Mouse (Mus musculus): Measurements from ENCODE around the gene Ptgs1.
"Not testable (repeated sequence)": the region's sequence is repeated elsewhere in the genome, so short reads cannot be mapped to it uniquely, and the experiment has no call there.

The Ptgs1 gene

DNA sequence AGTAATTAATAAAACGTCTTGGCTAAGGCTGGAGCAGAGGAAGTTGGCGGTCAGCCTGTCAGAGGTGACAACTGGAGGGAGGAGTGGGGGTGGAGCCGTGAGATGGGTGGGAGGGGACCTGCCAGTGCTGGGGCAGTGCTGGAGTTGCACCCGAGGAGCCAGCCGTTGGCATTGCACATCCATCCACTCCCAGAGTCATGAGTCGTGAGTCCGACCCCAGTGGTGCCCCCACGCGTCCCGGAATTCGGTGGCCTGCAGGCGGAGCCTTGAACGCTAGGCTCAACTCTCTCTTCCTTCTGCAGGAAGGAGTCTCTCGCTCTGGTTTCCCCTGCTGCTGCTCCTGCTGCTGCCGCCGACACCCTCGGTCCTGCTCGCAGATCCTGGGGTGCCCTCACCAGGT lies at the start of gene Ptgs1:
Gene Ptgs1 (plus strand): TSS at position 61 of the 400 bp plus-strand sequence.
- DNase-seq: peak; percentile 83

DNA sequence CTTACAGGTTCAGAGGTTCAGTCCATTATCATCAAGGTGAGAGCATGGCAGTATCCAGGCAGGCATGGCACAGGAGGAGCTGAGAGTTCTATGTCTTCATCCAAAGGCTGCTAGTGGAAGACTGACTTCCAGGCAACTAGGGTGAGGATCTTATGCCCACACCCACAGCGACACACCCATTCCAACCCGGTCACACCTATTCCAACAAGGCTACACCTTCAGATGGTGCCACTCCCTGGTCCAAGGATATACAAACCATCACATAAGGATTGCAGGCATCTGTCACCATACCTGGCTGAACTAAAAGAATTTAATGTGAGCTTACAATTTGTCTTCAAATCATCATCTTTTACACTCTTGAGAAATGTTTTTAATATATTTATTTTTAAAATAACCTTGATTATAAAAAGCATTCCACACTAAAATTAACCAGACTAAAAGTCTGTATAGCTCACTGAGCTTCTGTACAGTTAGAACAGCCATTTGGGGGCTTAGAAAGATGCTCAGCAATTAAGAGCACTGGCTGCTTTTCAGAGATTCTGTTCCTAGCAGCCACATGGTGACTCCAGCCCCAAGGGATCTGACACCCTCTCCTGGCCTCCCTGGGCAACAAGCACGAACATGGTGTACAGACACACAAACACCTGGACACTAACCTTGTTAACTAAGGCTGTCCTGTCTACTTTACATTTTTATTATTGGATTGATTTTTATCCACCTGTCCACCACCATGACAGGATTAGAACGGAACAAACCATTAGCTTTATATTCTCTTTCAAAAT lies 48.4 kb upstream of the Ptgs1 start:
- not testable (repeated sequence) for DNase-seq

DNA sequence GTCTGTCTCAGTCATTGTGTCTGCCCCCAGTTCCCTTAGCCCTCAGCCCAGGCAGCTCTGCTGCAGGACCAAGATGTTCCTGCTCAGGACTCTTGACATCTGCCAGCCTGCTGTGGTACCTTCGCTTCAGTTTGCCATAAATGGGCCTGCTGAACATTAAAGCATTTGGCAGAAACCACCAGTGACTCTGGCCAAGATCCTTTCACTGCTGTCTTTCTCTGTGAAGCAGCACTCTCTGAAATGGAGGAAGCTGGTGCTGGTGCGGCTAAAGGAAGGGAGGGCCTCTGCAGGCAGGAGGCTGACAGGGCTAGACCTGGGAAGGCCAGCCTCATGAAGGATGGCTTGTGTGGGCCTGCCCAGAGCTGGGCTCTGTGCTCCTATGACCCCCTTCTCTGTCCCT lies 46.9 kb upstream of the Ptgs1 start:
- DNase-seq: peak; percentile 22

DNA sequence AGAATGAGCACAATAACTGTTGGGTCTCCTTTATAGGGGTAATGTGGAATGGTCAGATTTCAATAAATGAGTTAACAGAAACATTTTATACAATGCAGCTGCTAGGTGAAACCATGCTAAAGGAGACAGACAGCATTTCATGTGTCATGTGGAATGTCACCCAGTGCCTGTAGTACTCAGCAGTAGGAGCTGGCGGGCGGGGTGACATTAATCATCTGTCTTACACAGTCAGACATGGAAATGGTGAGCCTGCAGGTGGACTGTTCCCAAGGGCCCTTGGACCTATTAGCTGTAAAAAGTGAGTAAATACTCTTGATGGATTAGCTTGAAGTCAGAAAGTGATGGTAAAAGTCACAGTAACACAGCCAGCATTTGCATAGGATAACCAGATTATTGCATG lies 46.0 kb upstream of the Ptgs1 start:
- DNase-seq: no peak

DNA sequence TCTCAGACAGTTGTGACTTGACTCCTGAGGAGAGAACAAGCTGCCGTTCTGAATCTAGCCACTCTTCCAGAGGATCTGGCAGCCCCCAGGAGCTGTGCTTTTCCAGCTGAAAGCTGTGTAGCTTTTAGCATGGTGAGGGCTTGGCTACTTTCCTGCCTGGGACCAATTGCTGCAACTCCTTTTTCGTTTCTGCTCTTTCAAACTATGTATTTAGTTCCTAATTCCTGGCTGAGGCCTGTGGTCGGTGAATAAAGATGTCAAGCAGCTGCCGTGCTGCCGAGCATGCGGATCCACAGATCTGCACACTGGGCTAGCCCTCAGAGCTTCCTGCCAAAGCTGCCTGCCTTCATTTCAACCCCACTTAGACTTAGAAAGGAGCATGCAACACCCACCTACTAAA lies 45.4 kb upstream of the Ptgs1 start:
- DNase-seq: no peak

DNA sequence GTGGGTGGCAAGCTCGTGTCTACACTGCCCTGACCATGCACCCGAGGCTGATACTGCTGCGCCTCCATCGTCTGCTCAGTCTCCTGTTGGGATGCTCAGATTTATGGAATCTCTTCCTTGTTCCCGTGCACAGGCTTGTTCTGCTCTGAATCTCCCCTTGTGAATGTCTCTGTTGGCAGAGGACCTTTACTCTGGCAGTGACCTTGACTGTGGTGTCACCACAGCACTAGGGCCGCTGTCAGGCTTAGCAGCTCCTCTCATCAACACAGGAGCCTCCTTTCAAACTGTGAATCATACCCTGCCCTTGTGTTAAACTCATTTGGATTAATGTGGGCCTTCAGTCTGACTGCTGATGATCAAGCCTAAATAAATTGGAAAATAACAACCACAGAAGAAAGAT lies 41.0 kb upstream of the Ptgs1 start:
- not testable (repeated sequence) for DNase-seq

DNA sequence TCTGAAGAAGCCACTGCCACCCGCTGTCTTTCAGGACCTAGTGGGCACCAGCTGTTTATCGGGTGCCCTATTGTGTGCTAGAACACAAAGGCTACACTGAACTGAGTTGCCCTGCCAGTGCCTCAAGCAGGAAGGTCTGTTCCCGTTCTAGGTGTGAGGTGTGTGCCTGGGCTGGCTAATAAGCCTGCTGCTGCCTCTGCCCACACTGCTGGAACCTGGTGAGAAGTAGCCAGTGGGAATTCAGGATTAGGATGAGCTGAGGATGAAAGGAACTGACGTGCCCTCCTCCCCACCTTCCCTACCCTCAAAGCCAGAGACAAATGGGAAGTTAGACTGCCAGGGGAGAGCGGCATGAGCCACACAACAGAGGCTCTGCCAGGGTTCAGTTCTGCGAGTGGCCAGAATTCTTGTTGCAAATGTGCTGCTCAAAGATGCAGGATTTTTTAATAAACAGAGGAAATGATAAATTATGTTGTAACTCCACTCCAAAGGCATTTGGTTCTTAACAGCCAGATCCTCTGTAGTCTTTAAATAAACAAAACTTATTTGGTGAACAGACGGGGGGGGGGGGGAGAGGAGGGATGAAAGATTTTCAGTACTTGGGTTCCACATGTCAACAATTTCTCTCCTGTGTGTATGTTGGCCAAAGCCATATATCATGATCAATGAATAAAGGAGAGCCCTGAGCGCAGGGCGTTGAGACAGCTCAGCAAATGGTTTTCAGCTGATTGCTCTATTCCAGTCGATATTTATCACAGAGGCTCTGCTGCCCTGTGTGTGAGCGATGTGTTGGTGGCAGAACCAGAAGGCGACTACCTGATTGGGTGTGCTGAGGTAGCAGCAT lies 38.9 kb upstream of the Ptgs1 start:
- no peak for DNase-seq

DNA sequence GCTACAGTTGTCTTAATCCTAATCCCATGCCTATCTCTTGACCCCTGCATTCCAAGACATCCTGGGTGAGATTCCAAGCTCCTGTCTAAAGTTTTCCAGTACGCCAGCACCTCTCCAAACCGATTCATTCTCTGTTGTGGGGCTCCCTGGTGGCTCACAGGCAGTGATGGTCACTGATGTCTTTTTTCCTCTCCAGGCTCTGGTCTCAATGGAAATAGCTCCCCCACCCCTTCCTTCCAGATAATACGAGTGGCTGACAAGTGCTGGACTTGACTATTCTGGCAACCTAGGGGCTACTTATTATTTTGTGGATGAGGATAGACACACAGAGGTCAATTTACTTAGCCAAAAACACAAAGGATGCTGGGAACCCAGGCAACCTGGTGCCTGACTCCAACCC lies 33.2 kb upstream of the Ptgs1 start:
- no peak for DNase-seq

DNA sequence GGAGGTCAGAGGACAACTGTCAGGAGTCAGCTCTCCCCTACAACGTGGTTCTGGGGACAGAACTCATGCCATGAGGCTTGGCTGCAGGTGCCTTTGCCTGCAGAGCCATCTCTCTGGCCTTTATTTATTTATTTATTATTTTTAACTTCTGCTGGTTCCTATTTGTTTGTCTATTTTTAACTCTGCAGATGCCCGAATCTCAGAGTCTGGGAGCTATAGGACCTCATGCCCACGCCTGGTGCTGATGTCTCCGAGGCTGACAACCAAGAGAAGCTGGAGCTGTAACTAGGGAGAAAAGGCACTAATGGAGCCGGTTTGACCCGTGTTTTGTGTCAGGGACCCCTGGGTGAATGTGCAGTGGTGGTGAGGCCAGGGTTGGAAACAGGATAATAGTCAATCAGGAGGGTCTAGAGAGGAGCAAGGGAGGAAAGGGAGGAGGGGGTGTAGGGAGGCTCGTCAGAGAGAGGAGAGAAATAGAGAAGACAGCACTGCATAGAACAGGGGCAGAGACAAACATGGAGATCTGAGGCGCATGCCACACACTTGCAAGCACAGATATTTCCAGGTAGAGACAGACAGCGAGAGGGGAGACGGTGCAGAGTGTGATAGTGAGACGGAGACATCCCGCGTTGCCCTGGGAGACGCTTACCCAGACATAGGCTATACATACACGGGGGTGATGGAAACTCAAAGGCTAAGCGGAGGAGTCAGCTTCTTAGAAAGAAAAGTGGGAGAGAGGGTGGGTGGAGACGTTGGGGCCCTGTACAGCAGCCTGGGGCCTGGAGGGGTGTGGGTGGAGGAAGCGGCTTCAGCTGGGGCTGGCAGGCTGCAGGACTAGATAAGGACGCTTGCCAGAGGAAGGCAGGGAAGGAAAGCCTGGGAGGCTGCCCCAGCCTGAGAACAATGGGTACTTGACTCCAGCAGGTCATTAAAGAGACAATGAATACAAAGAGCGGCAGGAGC lies 32.0 kb upstream of the Ptgs1 start:
- peak; percentile 72 for DNase-seq

DNA sequence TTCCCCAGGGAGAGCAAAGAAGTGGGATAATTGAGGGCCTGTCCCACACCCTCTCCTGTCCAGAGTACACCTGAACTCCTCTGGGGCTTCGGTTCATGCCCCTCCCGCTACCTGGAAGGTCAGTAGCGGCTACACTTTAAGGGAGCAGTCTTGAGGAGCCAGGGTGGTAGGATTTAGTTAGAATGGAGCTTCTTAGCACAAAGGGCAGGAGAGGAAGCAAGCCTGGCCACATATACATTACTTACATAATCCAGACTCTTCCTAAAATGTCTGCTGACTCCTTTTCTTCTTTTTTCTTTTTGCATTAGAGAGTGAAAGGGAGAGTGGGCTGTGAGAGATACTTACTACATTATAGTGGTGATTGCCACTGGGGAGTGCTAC lies 31.4 kb upstream of the Ptgs1 start:
- no peak for DNase-seq

DNA sequence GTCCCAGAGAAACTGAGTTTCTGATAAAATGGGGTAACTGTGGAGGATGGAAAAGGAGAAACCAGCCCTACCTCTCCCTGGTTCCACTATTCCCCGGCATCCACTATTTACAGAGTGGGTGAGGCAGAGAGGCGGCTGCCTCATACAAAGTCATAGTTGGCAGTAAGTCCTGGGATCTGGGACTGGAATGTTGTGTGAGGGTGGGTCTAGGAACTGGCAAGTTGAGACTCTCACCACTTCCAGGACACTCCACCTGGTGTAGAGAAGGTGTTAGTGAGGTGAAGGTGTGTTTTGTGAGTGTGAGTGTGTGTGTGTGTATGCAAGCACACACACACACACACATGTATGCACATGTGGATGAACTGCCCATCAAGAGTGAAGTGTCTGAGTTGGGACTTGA lies 29.4 kb upstream of the Ptgs1 start:
- no peak for DNase-seq

DNA sequence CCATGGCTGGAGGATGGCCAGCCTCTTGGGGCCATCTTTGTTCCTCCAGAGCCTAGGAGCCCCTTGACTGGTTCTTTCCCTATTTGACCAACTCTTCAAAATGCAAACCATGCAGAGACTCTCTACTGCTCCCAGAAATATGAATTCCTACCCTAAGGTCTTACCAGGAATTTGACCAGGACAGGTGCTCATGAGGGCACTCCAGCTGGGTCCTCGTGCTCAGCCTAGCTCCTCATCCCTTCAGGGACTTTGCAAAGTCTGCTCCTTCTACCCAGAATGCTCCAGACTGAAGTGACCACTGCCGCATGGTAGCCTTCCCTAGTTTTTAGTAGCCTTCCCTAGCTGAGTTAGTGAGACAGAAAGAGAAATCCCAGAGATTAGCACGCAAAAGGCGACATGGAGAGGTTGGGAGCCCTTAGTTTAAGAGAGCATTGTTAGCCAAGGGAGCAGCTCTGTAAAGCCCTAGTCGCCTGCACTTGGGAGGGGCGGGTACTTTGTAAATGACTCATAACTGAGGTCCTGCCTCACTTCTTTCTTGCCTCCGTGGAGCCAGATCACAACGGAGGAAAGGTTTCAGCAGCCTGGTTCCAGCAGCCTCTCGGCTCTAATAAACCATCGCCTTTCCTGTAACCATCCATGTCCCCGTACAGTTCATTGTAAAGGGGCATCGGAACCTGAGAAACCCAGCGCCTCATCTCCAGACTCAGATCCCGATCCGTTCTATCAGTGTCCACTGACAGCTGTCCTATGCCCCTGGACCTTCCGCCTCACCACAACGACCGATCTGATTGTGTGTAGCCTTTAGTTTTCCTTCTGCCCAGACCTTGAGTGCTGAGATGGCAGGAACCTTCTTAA lies 28.2 kb upstream of the Ptgs1 start:
- no peak for DNase-seq

DNA sequence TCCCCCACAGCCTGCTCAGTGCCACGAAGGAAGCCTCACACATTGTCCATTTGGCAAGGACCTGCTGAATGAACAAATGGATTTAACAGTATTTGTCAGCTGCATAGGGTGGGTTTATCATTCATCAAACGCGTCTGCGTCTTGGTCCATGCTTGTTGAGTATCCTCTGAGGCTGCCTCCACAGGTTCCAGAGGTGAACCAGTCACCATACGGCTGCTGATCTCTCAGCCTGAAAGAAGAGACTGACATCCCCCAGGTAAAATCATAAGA lies 27.7 kb upstream of the Ptgs1 start:
- no peak for DNase-seq

DNA sequence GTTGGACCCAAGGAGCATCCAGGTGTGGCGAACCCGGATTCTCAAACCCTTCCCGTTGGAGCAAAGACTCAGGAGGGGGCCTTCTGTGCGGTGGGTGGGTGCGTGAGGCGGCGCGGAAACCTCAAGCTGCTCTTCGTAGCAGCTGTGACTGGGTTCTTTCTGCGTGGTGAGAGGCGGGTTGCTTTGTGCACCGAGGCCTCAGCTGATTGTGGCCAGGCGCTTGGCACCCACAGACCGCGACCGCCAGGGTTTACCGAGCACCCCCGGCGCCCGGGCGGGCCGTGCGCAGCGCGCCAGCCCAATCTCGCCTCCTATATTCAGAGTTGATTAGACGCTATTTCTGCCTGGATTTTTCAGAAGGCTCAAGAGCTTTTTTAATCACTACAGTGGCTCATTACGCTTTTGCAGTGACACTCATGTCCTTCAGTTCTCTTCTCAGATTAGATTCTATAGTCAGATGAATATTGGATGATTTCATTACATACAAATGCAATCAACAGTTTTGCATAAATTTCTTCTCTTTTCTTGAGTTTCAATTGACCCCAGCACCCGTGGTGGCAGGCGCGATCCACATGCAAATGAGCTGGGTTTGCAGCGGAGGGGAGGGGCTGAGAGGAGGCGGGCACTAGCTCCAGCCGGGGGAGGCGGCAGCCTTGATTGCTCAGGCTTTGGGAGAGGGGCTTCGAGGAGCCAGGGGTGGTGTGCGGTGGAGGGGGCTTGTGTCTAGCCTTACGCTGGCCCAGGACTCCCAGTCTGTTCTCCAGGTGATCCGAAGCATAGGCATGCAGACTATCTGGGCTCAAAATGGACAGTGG lies 27.0 kb upstream of the Ptgs1 start:
- no peak for DNase-seq

DNA sequence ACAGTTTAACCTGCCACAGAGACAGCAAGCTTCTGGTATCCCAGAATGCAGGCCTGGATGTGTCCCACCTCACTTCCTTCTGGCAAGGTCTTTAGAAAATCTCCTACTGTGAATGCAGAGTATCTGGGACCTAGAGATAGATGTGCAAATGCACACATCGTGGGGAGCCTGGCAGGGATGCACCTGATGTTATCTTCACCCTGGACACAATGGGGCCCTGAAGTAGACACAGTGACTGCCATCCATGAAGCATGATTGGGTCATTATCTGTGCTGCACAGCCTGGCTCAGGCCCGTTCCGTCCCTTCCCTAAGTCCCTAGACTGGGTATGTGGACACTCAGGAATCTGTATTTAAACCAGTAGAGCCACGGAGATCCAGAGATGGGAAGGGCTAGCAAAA lies 25.6 kb upstream of the Ptgs1 start:
- DNase-seq: no peak

DNA sequence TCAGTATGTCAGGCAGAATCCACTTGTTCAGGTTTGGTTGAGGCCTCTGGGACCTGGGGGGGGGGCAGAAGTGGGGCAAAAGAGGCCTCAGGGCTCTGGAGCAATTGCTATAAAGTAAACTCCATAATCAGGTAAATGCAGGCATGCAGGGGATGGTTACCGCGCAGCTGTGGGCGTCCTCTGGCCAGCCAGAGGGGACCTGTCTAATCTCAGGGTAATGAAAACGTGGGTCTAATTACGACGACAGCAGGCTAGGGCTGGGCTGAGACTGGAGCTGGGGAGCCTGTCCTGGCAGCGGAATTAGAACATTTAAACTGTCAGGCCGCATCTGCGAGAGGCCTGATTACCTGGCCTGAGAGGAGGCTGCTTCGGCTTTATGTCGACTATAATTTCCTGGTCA lies 23.2 kb upstream of the Ptgs1 start:
- no peak for DNase-seq

DNA sequence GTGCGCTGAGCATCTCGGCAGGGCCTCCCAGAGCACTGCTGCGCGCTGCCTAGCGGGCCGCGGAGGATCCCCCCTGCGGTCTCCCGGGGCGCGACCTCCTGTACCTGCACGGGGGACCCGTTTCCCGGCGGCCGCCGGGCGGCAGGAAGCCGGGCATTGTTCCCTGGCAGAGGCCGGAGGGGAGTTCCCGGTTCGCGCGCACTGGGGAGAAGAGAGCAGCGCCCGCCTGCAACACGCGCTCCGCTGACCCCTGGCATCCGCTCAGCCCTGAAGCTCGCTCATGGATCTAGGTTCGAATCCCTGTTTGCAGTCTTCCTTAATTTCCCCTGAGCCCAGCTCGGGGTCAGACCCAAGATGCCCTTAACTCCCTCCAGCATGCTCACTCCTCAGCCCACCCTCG lies 19.4 kb upstream of the Ptgs1 start:
- peak; percentile 71 for DNase-seq

DNA sequence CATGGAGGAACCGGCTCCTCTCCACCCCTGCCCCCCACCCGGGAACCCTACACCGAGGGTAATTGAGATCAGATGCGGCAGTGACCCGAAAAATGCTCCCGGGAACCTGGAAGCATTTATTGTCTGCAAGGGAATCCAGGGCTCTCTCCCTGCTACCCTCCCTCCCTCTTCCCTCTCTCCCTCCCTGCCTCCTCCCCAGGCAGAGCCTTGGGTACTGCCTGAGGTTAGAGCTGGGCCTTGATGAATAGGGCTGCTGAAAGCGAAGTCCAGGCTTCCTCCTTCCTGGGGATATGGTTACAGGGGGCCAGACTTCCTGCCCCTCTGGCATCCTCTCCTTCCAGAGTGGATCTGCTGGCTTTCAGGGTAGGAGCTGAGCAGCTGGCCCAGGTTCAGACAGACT lies 18.4 kb upstream of the Ptgs1 start:
- DNase-seq: peak; percentile 34

DNA sequence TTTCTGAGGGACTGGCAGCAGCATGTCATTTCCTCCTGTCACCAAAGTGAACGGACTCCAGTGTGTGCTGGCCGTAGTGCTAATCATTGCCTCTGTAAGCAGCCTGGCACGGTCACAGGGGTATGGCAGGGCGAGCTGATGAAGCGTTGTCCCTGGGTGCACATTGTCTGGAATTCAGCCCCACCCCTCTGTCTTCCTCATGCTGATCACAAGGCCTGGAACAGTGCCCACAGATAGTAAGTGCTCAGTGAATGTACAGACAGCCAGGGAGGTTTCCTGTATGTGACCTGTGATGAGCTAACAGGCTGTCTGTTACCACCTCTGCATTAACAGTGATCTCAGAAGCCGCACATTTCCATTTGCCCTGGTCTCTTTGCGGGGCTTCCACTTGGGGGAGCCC lies 17.1 kb upstream of the Ptgs1 start:
- peak; percentile 69 for DNase-seq

DNA sequence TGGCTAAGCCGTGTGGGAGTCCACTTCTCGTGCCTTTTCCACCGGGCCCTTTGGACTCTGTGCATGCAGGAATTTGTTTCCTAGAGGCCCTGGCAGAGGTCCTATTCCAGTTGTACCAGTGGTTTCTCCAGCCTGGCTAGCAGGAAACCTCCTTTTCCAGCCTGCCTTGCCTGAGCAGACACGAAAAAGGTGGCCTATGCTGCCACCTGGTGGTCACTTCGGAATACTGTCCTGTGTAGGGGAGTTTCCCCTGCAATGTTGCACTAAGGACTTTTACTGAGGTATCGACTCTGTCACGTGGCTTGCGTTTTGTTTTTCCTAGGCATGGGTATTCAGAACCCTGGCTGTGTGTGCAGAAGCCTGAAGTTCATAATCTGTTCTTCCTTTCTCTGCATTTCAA lies 16.2 kb upstream of the Ptgs1 start:
- DNase-seq: peak; percentile 93

DNA sequence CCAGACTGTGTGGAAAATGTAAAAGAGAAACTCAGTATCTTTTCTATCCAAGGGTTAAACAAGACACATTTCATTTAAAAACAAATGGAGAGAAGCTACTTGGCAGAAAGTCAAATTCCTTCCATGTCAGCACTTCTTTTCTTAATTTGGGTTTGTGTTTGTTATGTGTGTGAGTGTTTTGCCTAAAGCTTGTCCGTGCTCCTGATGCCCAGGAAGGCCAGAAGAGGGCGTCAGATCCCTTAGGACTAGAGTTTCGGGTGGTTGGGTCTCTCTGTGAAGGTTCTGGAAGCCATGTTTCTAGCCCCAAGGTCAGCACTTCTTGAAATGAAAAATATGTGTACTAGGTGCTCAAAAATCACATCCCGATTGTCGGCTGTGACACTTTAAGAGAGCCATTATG lies 15.8 kb upstream of the Ptgs1 start:
- DNase-seq: peak; percentile 42
